Mouse (Mus musculus): Measurements from ENCODE around the gene Wdfy4. TPM values are rescaled to one million over a fixed set of nuclear protein-coding genes. Genes with fewer than 3 reads are reported as not detected.

Gene Wdfy4
- polyA plus RNA-seq, 1 experiment from 2014 or later, result 0.18 TPM

DNA sequence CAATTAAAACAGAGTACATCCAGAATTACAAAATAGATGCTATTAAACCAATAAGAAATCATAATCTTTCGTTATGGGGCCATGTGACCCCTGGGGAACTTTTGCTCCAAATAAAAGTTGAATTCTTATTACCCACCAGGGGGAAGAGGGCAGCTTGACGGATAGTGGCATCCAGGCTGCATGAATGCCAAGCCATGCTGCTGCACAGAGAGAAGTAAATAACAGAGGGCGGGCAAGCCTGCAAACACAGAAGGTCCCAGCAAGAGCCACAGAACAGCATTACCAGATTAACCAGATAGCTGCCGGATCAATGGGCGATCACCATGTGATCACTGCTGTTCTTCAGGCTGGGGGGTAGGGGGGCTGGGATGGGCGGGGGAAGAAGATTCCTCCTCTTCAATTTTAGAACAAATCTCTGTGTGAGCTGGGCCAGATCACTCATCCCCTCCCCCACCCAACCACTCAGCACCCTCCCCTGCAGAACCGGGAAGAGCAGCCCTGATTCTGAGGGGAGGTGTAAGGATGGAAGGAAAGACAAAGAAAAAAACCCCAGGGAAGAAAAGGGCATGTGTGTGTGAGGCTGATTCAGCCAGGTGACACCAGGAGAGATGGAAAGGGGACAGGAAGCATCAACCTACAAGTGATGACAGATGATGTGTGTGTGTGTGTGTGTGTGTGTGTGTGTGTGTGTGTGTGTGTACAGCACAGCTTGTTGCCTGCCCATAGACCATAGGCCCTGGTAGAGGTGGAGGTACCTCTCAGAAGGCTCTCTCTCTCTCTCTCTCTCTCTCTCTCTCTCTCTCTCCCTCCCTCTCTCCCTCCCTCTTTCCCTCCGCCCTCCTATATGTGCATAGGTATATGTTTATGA lies 185.0 kb downstream of the Wdfy4 start:
- 54% methylated on average over 8 of the region's 8 CpGs for WGBS

GRCm38 (mm10) chr14:32999511-32999910 lies 185.8 kb downstream of the Wdfy4 start:
- no peaks in the 10 kb centered on the region for H3K9me3 ChIP-seq (replicated peaks)
- H3K4me2 ChIP-seq, result no peak overlapping the region
- no peak overlapping the region for H3K9ac ChIP-seq
- H3K27ac ChIP-seq, result no peak overlapping the region
- no peak for ATAC-seq (replicated peaks; ENCODE audit: low FRiP score)
- H3K27me3 ChIP-seq, result no peaks in the 10 kb centered on the region
- WGBS, result 47% methylated on average over 10 of the region's 10 CpGs
- H3K4me3 ChIP-seq (replicated peaks), result no peak overlapping the region
- H3K4me1 ChIP-seq, result peaks cover 13% of the 10 kb centered on the region
- no peaks in the 10 kb centered on the region for H3K36me3 ChIP-seq

More for the DNA sequence above, 185.0 kb downstream of the Wdfy4 start:
- Histone ChIP-seq H3K9me3 (replicated peaks) (no peaks in the 10 kb centered on the region), H3K4me3 (replicated peaks) (no peak overlapping the region), H3K27ac (no peak overlapping the region), H3K9ac (no peak overlapping the region), H3K36me3 (no peaks in the 10 kb centered on the region), H3K27me3 (no peaks in the 10 kb centered on the region), H3K4me2 (no peak overlapping the region), H3K4me1 (peaks cover 5% of the 10 kb centered on the region)
- ATAC-seq (replicated peaks; ENCODE audit: low FRiP score), result no peak

DNA sequence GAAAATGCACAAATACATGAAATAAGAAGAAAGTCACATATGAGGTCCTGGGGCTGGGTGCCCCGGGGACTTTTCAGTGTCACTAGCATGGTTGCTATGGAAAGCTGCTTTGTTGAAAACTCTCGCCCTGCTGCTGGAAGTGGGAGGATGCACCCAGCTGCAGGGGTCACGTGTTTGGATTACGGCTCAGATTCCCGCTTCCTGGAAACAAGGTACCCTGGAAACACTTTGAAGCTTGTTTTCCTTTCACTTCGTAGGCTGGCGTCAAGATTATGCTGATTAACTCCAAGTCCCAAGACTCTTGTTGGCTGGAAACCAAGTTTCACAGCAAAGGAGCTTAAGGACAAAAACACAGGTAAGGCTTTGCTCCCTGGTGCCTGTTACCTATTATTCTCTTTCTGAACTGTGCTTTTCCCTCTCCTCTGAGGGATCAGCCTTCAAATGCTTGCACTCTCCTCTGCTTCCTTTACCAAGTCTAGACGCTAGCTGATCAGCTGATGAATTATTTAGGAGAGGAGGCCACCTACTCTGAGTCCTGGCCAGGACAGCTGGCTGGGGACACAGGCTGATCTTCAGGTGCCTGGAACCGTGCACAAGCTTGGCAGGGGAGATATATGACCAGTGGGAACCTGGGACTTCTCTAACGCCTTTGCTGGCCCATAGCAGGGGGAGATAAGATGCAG lies 190.2 kb downstream of the Wdfy4 start:
- H3K4me3 ChIP-seq (replicated peaks), result peak overlapping the region; percentile 17
- peaks cover 15% of the 10 kb centered on the region for H3K4me1 ChIP-seq
- peak; percentile 62 for ATAC-seq (replicated peaks; ENCODE audit: low FRiP score)
- no peaks in the 10 kb centered on the region for H3K36me3 ChIP-seq
- H3K9ac ChIP-seq, result no peak overlapping the region
- no peaks in the 10 kb centered on the region for H3K9me3 ChIP-seq (replicated peaks)
- H3K27me3 ChIP-seq, result peaks cover 27% of the 10 kb centered on the region
- peak overlapping the region; percentile 44 for H3K4me2 ChIP-seq
- no peak overlapping the region for H3K27ac ChIP-seq
- WGBS, result 2% methylated on average over 10 of the region's 10 CpGs

GRCm38 (mm10) chr14:32991082-32991481 lies 194.2 kb downstream of the Wdfy4 start, which contains the start of gene Lrrc18:
TSS of gene Lrrc18 (plus strand) at chr14:32991382.
- 92% methylated on average over 2 of the region's 2 CpGs for WGBS
- H3K4me1 ChIP-seq, result peaks cover 26% of the 10 kb centered on the region
- no peak within 1 kb of the TSS for H3K4me3 ChIP-seq (replicated peaks)
- no peaks in the 10 kb centered on the region for H3K9me3 ChIP-seq (replicated peaks)
- H3K27me3 ChIP-seq, result peaks cover 50% of the 10 kb centered on the region
- no peaks in the 10 kb centered on the region for H3K36me3 ChIP-seq
- H3K27ac ChIP-seq, result no peak within 1 kb of the TSS
- ATAC-seq (replicated peaks; ENCODE audit: low FRiP score), result no peak
- no peak within 1 kb of the TSS for H3K4me2 ChIP-seq
- H3K9ac ChIP-seq, result no peak within 1 kb of the TSS

GRCm38 (mm10) chr14:32986659-32987058 lies 198.6 kb downstream of the Wdfy4 start:
- peak; percentile 70 for ATAC-seq (replicated peaks; ENCODE audit: low FRiP score)
- Histone ChIP-seq H3K4me2 (no peak overlapping the region), H3K9ac (no peak overlapping the region), H3K36me3 (no peaks in the 10 kb centered on the region), H3K4me1 (peaks cover 14% of the 10 kb centered on the region), H3K4me3 (replicated peaks) (no peak overlapping the region), H3K9me3 (replicated peaks) (no peaks in the 10 kb centered on the region), H3K27me3 (peaks cover 64% of the 10 kb centered on the region), H3K27ac (no peak overlapping the region)
- 7% methylated on average over 4 of the region's 4 CpGs for WGBS

GRCm38 (mm10) chr14:32984176-32984738 lies 201.1 kb downstream of the Wdfy4 start:
- no peak for ATAC-seq (replicated peaks; ENCODE audit: low FRiP score)
- H3K27ac ChIP-seq, result no peak overlapping the region
- 60% methylated on average over 6 of the region's 6 CpGs for WGBS

DNA sequence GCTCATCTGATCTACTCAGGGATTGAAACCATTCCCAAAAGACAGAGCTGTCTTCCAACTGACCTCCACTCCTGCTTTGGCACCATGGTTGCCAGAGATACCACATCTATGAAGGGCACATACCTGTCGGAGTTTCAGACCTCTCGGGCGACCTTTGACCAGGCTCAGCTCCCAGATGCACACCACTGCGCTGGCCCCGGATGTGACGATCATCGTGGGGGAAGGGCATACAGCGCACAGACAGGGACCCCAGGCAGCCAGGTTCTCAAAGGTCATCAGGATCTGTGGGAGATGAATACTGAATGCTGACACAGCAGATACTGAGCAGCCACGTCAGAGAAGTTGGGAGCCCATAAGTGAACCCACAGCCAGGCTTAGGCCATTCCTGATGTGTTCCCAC lies 214.6 kb downstream of the Wdfy4 start:
- H3K9me3 ChIP-seq (replicated peaks), result no peaks in the 10 kb centered on the region
- no peak for ATAC-seq (replicated peaks; ENCODE audit: low FRiP score)
- no peak overlapping the region for H3K9ac ChIP-seq
- H3K36me3 ChIP-seq, result no peaks in the 10 kb centered on the region
- H3K27ac ChIP-seq, result no peak overlapping the region
- no peaks in the 10 kb centered on the region for H3K4me1 ChIP-seq
- peaks cover 49% of the 10 kb centered on the region for H3K27me3 ChIP-seq
- WGBS, result 74% methylated on average over 9 of the region's 9 CpGs
- H3K4me3 ChIP-seq (replicated peaks), result no peak overlapping the region
- H3K4me2 ChIP-seq, result no peak overlapping the region

More at GRCm38 (mm10) chr14:32984176-32984738, 201.1 kb downstream of the Wdfy4 start:
- Histone ChIP-seq H3K4me2 (no peak overlapping the region), H3K4me3 (replicated peaks) (no peak overlapping the region), H3K9ac (no peak overlapping the region), H3K27me3 (peaks cover 60% of the 10 kb centered on the region), H3K36me3 (no peaks in the 10 kb centered on the region), H3K9me3 (replicated peaks) (no peaks in the 10 kb centered on the region), H3K4me1 (peaks cover 14% of the 10 kb centered on the region)

DNA sequence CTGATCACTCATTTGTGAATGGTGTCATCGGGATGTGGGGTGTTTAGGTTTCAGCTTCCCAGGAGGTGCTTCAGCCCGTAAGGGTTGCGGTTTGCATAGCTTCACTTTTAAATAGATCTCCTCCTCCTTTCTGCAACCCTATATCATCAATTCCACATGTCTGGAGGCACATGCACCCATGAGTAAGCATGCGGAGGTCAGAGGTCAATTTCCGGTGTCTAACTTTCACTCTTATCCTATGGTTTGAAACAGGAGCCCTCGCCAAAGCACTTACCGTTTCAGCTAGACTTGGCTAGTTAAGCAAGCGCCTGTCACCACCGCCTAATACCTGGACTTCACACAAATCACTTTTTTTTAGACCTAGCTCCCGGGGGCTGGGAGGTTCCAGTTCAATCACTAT lies 220.6 kb downstream of the Wdfy4 start:
- ATAC-seq (replicated peaks; ENCODE audit: low FRiP score), result peak; percentile 59
- no peak overlapping the region for H3K4me2 ChIP-seq
- H3K4me3 ChIP-seq (replicated peaks), result no peak overlapping the region
- no peak overlapping the region for H3K9ac ChIP-seq
- no peak overlapping the region for H3K27ac ChIP-seq
- 33% methylated on average over 10 of the region's 10 CpGs for WGBS
- H3K27me3 ChIP-seq, result peaks cover 63% of the 10 kb centered on the region
- H3K36me3 ChIP-seq, result no peaks in the 10 kb centered on the region
- H3K4me1 ChIP-seq, result peaks cover 17% of the 10 kb centered on the region; the same call in 1 of the 2 replicates
- no peaks in the 10 kb centered on the region for H3K9me3 ChIP-seq (replicated peaks)

DNA sequence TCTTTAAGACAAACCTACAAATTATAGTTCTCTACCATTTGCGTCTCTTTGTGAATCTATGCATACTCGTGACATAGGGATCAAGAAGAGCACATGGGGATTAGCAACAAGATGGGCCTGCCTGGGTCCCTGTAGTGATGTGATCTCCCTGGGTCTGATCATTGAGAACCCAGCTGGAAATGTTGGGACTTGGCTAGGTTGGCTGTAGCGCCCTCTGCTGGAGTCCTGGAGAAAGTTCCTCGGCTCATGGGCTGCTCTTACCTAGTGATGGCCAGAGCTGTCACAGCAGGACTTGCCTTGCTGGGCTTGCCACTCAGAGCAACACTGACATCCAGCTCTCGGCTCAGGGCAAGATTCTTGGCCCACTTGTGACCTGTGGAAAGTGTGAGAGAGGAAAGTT lies 224.8 kb downstream of the Wdfy4 start:
- Histone ChIP-seq H3K4me1 (peaks cover 38% of the 10 kb centered on the region), H3K36me3 (no peaks in the 10 kb centered on the region), H3K27me3 (peaks cover 86% of the 10 kb centered on the region), H3K4me3 (replicated peaks) (no peak overlapping the region), H3K4me2 (no peak overlapping the region), H3K27ac (no peak overlapping the region), H3K9me3 (replicated peaks) (no peaks in the 10 kb centered on the region), H3K9ac (no peak overlapping the region)
- WGBS, result 50% methylated on average over 5 of the region's 5 CpGs
- ATAC-seq (replicated peaks; ENCODE audit: low FRiP score), result no peak

- Histone ChIP-seq H3K9ac (no peak overlapping the region), H3K27me3 (peaks cover 89% of the 10 kb centered on the region), H3K4me2 (no peak overlapping the region), H3K4me1 (peaks cover 27% of the 10 kb centered on the region), H3K27ac (no peak overlapping the region), H3K4me3 (replicated peaks) (no peak overlapping the region), H3K36me3 (no peaks in the 10 kb centered on the region), H3K9me3 (replicated peaks) (no peaks in the 10 kb centered on the region)
- 15% methylated on average over 8 of the region's 8 CpGs for WGBS
- ATAC-seq (replicated peaks; ENCODE audit: low FRiP score), result peak; percentile 59; the same call in 1 of the 2 replicates
Measured at GRCm38 (mm10) chr14:32958671-32959070, 226.6 kb downstream of the Wdfy4 start.

DNA sequence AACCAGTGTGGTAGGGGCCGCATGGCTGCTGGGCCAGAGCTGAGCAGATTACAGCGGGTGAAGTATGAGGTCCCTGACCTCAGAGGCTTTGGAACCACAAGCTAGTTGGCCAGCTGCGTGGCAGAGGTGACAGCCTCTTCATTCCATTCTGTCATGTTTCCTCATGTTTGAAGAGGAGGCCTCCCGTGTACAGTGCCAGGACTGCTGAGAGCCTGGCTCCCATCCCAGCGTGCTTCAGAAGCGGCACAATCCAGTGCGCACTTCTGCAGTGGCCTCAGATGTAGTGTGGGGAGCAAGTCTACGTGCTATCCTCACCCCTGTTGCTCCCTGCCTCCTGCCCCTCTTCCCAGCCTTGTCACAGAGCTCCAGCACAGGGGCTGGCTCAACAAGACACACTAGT lies 228.8 kb downstream of the Wdfy4 start:
- no peak for ATAC-seq (replicated peaks; ENCODE audit: low FRiP score)
- H3K4me2 ChIP-seq, result no peak overlapping the region
- no peaks in the 10 kb centered on the region for H3K9me3 ChIP-seq (replicated peaks)
- H3K36me3 ChIP-seq, result no peaks in the 10 kb centered on the region
- H3K27ac ChIP-seq, result no peak overlapping the region
- H3K27me3 ChIP-seq, result peaks cover 84% of the 10 kb centered on the region
- no peak overlapping the region for H3K4me3 ChIP-seq (replicated peaks)
- H3K9ac ChIP-seq, result no peak overlapping the region
- 57% methylated on average over 8 of the region's 8 CpGs for WGBS
- H3K4me1 ChIP-seq, result peaks cover 32% of the 10 kb centered on the region

Data from kidney, embryonic 15.5 days (tissue).